In genomic region chr14:32164173-32165051, GRCm38 (mm10) we compare ENCODE assay signal across 12 mouse cellular contexts. TPM values are rescaled to one million over a fixed set of nuclear protein-coding genes. Genes with fewer than 3 reads are reported as not detected.
A peak's percentile ranks its signal among the peaks of the same experiment; 100 is the strongest.
DNase-seq lines count a peak whose midpoint lies in the region; ATAC-seq and TF ChIP-seq lines count a peak whose summit lies in the region.
"Had no signal": no experiment of that assay in that cellular context is flagged by ENCODE, and none has a peak within 500 bp of the region (broad histone marks: within the 10 kb centered on the region; RNA-seq: fewer than 3 reads in every experiment).

No protein-coding gene starts in this region.

- no peaks in the 10 kb centered on the region for H3K36me3 ChIP-seq in heart, embryonic 15.5 days
- H3K36me3 ChIP-seq in neural tube, embryonic 13.5 days: no peaks in the 10 kb centered on the region
- no peaks in the 10 kb centered on the region; the same call in 1 of the 2 replicates for H3K36me3 ChIP-seq in intestine, postnatal 0 days (ENCODE audit: control insufficient read depth, insufficient read depth)
- H3K36me3 ChIP-seq in stomach, embryonic 16.5 days (ENCODE audit: control insufficient read depth, insufficient read depth, low read length): no peaks in the 10 kb centered on the region

- 77% methylated on average over 8 of the region's 8 CpGs for WGBS in heart, embryonic 15.5 days
- WGBS in neural tube, embryonic 13.5 days: 87% methylated on average over 8 of the region's 8 CpGs
- WGBS in intestine, postnatal 0 days: 38% methylated on average over 8 of the region's 8 CpGs
- 58% methylated on average over 8 of the region's 8 CpGs for WGBS in stomach, embryonic 16.5 days

- peak overlapping the region; percentile 80 for H3K27ac ChIP-seq in heart, embryonic 15.5 days
- H3K27ac ChIP-seq in neural tube, embryonic 13.5 days (replicated peaks): no peak overlapping the region
- H3K27ac ChIP-seq in intestine, postnatal 0 days (ENCODE audit: low read depth, low read length): peak overlapping the region; percentile 99
- H3K27ac ChIP-seq in stomach, embryonic 16.5 days (ENCODE audit: low read length): peak overlapping the region; percentile 46

- no peak overlapping the region for H3K9ac ChIP-seq in heart, embryonic 15.5 days
- no peak overlapping the region for H3K9ac ChIP-seq in neural tube, embryonic 13.5 days
- no peak overlapping the region for H3K9ac ChIP-seq in intestine, postnatal 0 days (ENCODE audit: low read depth, low read length)
- no peak overlapping the region for H3K9ac ChIP-seq in stomach, embryonic 16.5 days (ENCODE audit: low read length)

- H3K4me3 ChIP-seq in heart, embryonic 15.5 days: no peak overlapping the region
- no peak overlapping the region for H3K4me3 ChIP-seq in neural tube, embryonic 13.5 days
- peak overlapping the region; percentile 45; the same call in 1 of the 2 replicates for H3K4me3 ChIP-seq in intestine, postnatal 0 days (ENCODE audit: low read depth, low read length)
- no peak overlapping the region; the same call in 1 of the 2 replicates for H3K4me3 ChIP-seq in stomach, embryonic 16.5 days (replicated peaks; ENCODE audit: low read length)

- no peak for ATAC-seq in heart, embryonic 15.5 days (replicated peaks; ENCODE audit: insufficient number of reproducible peaks, insufficient read depth, low FRiP score, low read depth)
- no peak for ATAC-seq in neural tube, embryonic 13.5 days (ENCODE audit: low read depth)
- peak; percentile 61 for ATAC-seq in intestine, postnatal 0 days
- ATAC-seq in stomach, embryonic 16.5 days (ENCODE audit: insufficient read depth, low FRiP score): peak; percentile 19

- H3K9me3 ChIP-seq in heart, embryonic 15.5 days (replicated peaks): no peaks in the 10 kb centered on the region
- H3K9me3 ChIP-seq in neural tube, embryonic 13.5 days: no peaks in the 10 kb centered on the region
- no peaks in the 10 kb centered on the region for H3K9me3 ChIP-seq in intestine, postnatal 0 days (ENCODE audit: control insufficient read depth)
- H3K9me3 ChIP-seq in stomach, embryonic 16.5 days (replicated peaks; ENCODE audit: control insufficient read depth, low read length): no peaks in the 10 kb centered on the region
- H3K9me3 ChIP-seq: G1E had no signal

- no peak for TF ChIP-seq CTCF in intestine, postnatal 0 days (IDR thresholded peaks at IDR 0.05; ENCODE audit: low read depth)

- peak overlapping the region; percentile 91 for H3K4me2 ChIP-seq in heart, embryonic 15.5 days
- peak overlapping the region; percentile 77 for H3K4me2 ChIP-seq in neural tube, embryonic 13.5 days
- H3K4me2 ChIP-seq in intestine, postnatal 0 days (replicated peaks; ENCODE audit: low read depth): peak overlapping the region; percentile 86
- peak overlapping the region; percentile 19 for H3K4me2 ChIP-seq in stomach, embryonic 16.5 days (ENCODE audit: low read depth, low read length)

- intact Hi-C loops in gastrocnemius, postnatal 14 days (cut with DNase I; ENCODE audit: low total_unique reads): no loop called here

- no peak for DNase-seq in heart, adult 18-20 months
- DNase-seq in neural tube, embryonic 10.5 days (ENCODE audit: extremely low spot score, low spot score): no peak
- DNase-seq in cerebellum, adult 18-20 months: no peak
- DNase-seq in gastrocnemius, postnatal 14 days: no peak

- H3K4me1 ChIP-seq in heart, embryonic 15.5 days (replicated peaks): peaks cover 56% of the 10 kb centered on the region
- H3K4me1 ChIP-seq in neural tube, embryonic 13.5 days (replicated peaks): peaks cover 42% of the 10 kb centered on the region
- H3K4me1 ChIP-seq in intestine, postnatal 0 days (replicated peaks; ENCODE audit: control insufficient read depth, insufficient read depth, low read length): no peaks in the 10 kb centered on the region
- H3K4me1 ChIP-seq in stomach, embryonic 16.5 days (ENCODE audit: control insufficient read depth, insufficient read depth, low read length): peaks cover 55% of the 10 kb centered on the region

- H3K27me3 ChIP-seq in heart, embryonic 15.5 days: no peaks in the 10 kb centered on the region
- no peaks in the 10 kb centered on the region for H3K27me3 ChIP-seq in neural tube, embryonic 13.5 days
- H3K27me3 ChIP-seq in intestine, postnatal 0 days (replicated peaks; ENCODE audit: control insufficient read depth, insufficient read depth, low read length): no peaks in the 10 kb centered on the region
- no peaks in the 10 kb centered on the region for H3K27me3 ChIP-seq in stomach, embryonic 16.5 days (ENCODE audit: control insufficient read depth, insufficient read depth, low read length)

RNA-seq across cellular contexts. Expression of gene Ncoa4, which starts 4.7 kb away (rescaled TPM):
- polyA plus RNA-seq in heart, embryonic 15.5 days (2015; fragmentation: Nextera tagmentation; extraction: Ambion mirVana): 131 and 154 TPM in 2 replicates
- 100 to 1,000 TPM; 146 to 149 TPM for total RNA-seq in heart, adult 18-20 months (2021)
- polyA plus RNA-seq in neural tube, embryonic 13.5 days (2015; fragmentation: Nextera tagmentation; extraction: Ambion mirVana): 96.5 and 97.5 TPM in 2 replicates
- polyA plus RNA-seq in intestine, postnatal 0 days (2015; fragmentation: Nextera tagmentation; extraction: Ambion mirVana): 239 and 254 TPM in 2 replicates
- 145 and 150 TPM in 2 replicates for polyA plus RNA-seq in stomach, embryonic 16.5 days (2015; fragmentation: Nextera tagmentation; extraction: Ambion mirVana)
- total RNA-seq in gastrocnemius, postnatal 14 days (2021): 10 to 100 TPM; 46.7 to 51.1 TPM

RNA-seq across cellular contexts. Expression of gene Msmb, which starts 22.6 kb away (rescaled TPM):
- not detected in 2 replicates for polyA plus RNA-seq in heart, embryonic 15.5 days (2015; fragmentation: Nextera tagmentation; extraction: Ambion mirVana)
- total RNA-seq in heart, adult 18-20 months (2021): not detected
- not detected in 2 replicates for polyA plus RNA-seq in neural tube, embryonic 13.5 days (2015; fragmentation: Nextera tagmentation; extraction: Ambion mirVana)
- polyA plus RNA-seq in intestine, postnatal 0 days (2015; fragmentation: Nextera tagmentation; extraction: Ambion mirVana): not detected in 2 replicates
- not detected in 2 replicates for polyA plus RNA-seq in stomach, embryonic 16.5 days (2015; fragmentation: Nextera tagmentation; extraction: Ambion mirVana)
- not detected for total RNA-seq in gastrocnemius, postnatal 14 days (2021)
- polyA plus RNA-seq: brain, embryonic 14.5 days; G1E; heart, embryonic 16.5 days; urinary bladder, adult 2 months had no signal

RNA-seq across cellular contexts. Expression of gene Timm23, which starts 37.3 kb away (rescaled TPM):
- 288 and 312 TPM in 2 replicates for polyA plus RNA-seq in heart, embryonic 15.5 days (2015; fragmentation: Nextera tagmentation; extraction: Ambion mirVana)
- total RNA-seq in heart, adult 18-20 months (2021): 100 to 1,000 TPM; 205 to 217 TPM
- 214 and 235 TPM in 2 replicates for polyA plus RNA-seq in neural tube, embryonic 13.5 days (2015; fragmentation: Nextera tagmentation; extraction: Ambion mirVana)
- polyA plus RNA-seq in intestine, postnatal 0 days (2015; fragmentation: Nextera tagmentation; extraction: Ambion mirVana): 196 and 209 TPM in 2 replicates
- 218 and 251 TPM in 2 replicates for polyA plus RNA-seq in stomach, embryonic 16.5 days (2015; fragmentation: Nextera tagmentation; extraction: Ambion mirVana)
- total RNA-seq in gastrocnemius, postnatal 14 days (2021): 100 to 1,000 TPM; 145 to 160 TPM

RNA-seq across cellular contexts. Expression of gene Parg, which starts 37.3 kb away (rescaled TPM):
- polyA plus RNA-seq in heart, embryonic 15.5 days (2015; fragmentation: Nextera tagmentation; extraction: Ambion mirVana): 23.6 and 26.6 TPM in 2 replicates
- 10 to 100 TPM; 17.0 to 18.5 TPM for total RNA-seq in heart, adult 18-20 months (2021)
- polyA plus RNA-seq in neural tube, embryonic 13.5 days (2015; fragmentation: Nextera tagmentation; extraction: Ambion mirVana): 33.2 and 44.3 TPM in 2 replicates
- 15.7 and 19.7 TPM in 2 replicates for polyA plus RNA-seq in intestine, postnatal 0 days (2015; fragmentation: Nextera tagmentation; extraction: Ambion mirVana)
- 29.1 and 30.0 TPM in 2 replicates for polyA plus RNA-seq in stomach, embryonic 16.5 days (2015; fragmentation: Nextera tagmentation; extraction: Ambion mirVana)
- total RNA-seq in gastrocnemius, postnatal 14 days (2021): 10 to 100 TPM; 15.1 to 19.0 TPM

Comparison
In these comparisons a context has a peak if more than half of its experiments do, and no peak if none do; other contexts are left out.
1. ATAC-seq: peak in intestine, postnatal 0 days (single experiment) and stomach, embryonic 16.5 days (single experiment); none in heart, embryonic 15.5 days (single experiment) and neural tube, embryonic 13.5 days (single experiment).
2. H3K4me2 ChIP-seq: peak in every context shown above with its lines; median percentile 91 in heart, embryonic 15.5 days; 86 in intestine, postnatal 0 days; 77 in neural tube, embryonic 13.5 days; 19 in stomach, embryonic 16.5 days.